Mouse (Mus musculus) neural tube, embryonic 15.5 days (tissue): ENCODE data around the gene Ube2t. TPM values are rescaled to one million over a fixed set of nuclear protein-coding genes. Genes with fewer than 3 reads are reported as not detected.

Source experiments
- ATAC-seq: fragments of 200-750 bp; cut with Nextera tagmentation; 2 replicates; pipeline ENCODE4 v1.8.0; 2017; ENCODE audit warnings: mild to moderate bottlenecking, moderate TSS enrichment, moderate library complexity; ENCODE audit not compliant: low FRiP score
- H3K27ac ChIP-seq: fragments of 300-500 bp; sonication (generic); replicated peaks from 2 replicates; pipeline ENCODE4 v1.5.1; 2015; ENCODE audit warnings: mild to moderate bottlenecking, inconsistent platforms
- H3K27me3 ChIP-seq: fragments of 300-500 bp; sonication (generic); replicated peaks from 2 replicates; pipeline ENCODE4 v1.6.1; 2015; ENCODE audit warnings: inconsistent platforms
- H3K36me3 ChIP-seq: fragments of 300-500 bp; sonication (generic); 2 replicates; pipeline ENCODE4 v1.6.1; 2015; ENCODE audit warnings: inconsistent platforms
- H3K4me1 ChIP-seq: fragments of 300-500 bp; sonication (generic); 2 replicates; pipeline ENCODE4 v1.6.1; 2015; ENCODE audit warnings: inconsistent platforms
- H3K4me2 ChIP-seq: fragments of 300-500 bp; sonication (generic); 2 replicates; pipeline ENCODE4 v1.6.1; 2015; ENCODE audit warnings: inconsistent platforms, mild to moderate bottlenecking, moderate library complexity
- H3K4me3 ChIP-seq: fragments of 300-500 bp; sonication (generic); replicated peaks from 2 replicates; pipeline ENCODE4 v1.5.1; 2015; ENCODE audit warnings: mild to moderate bottlenecking, inconsistent platforms
- H3K9ac ChIP-seq: fragments of 300-500 bp; sonication (generic); replicated peaks from 2 replicates; pipeline ENCODE4 v1.6.1; 2015; ENCODE audit warnings: mild to moderate bottlenecking, inconsistent platforms
- H3K9me3 ChIP-seq: fragments of 300-500 bp; sonication (generic); replicated peaks from 2 replicates; pipeline ENCODE4 v1.6.1; 2016; ENCODE audit warnings: inconsistent platforms
- WGBS: fragments of 180-500 bp; shearing (Covaris S2); methylation state at CpG from one replicate; pipeline ENCODE4 v1.1.7; 2015; ENCODE audit warnings: mixed read lengths; 5-methylcytosine and 5-hydroxymethylcytosine counted together
- polyA plus RNA-seq: library from polyadenylated mRNA; unstranded; fragments of >200 nt; fragmentation: Nextera tagmentation; extraction: Ambion mirVana; gene quantifications from 2 replicates; pipeline ENCODE4 v1.2.1, GENCODE M21; 2015

Ube2t gene
- polyA plus RNA-seq, 1 experiment from 2014 or later: 11.4 TPM

- H3K9ac ChIP-seq: no peak overlapping the region
- H3K4me1 ChIP-seq: peaks cover 40% of the 10 kb centered on the region
- no peak overlapping the region for H3K4me3 ChIP-seq
- WGBS: 93% methylated on average over 2 of the region's 2 CpGs
- no peaks in the 10 kb centered on the region for H3K36me3 ChIP-seq
- no peaks in the 10 kb centered on the region for H3K27me3 ChIP-seq
- no peak overlapping the region for H3K27ac ChIP-seq
- no peak for ATAC-seq
- H3K4me2 ChIP-seq: no peak overlapping the region
- H3K9me3 ChIP-seq: no peaks in the 10 kb centered on the region
These were observed 55.3 kb downstream of the Ube2t start for GRCm38 (mm10) chr1:135017656-135018015.

- Histone ChIP-seq H3K36me3 (no peaks in the 10 kb centered on the region), H3K27ac (no peak overlapping the region), H3K4me2 (peak overlapping the region; percentile 30), H3K9me3 (no peaks in the 10 kb centered on the region), H3K4me3 (no peak overlapping the region), H3K9ac (no peak overlapping the region), H3K27me3 (no peaks in the 10 kb centered on the region), H3K4me1 (peaks cover 40% of the 10 kb centered on the region)
- WGBS: 8% methylated on average over 13 of the region's 13 CpGs
- peak; percentile 58; the same call in 1 of the 2 replicates for ATAC-seq
These were observed 56.9 kb downstream of the Ube2t start for GRCm38 (mm10) chr1:135019087-135019774.

- H3K4me1 ChIP-seq: peaks cover 40% of the 10 kb centered on the region
- no peak overlapping the region for H3K9ac ChIP-seq
- no peaks in the 10 kb centered on the region for H3K27me3 ChIP-seq
- no peak overlapping the region for H3K4me2 ChIP-seq
- no peak overlapping the region for H3K27ac ChIP-seq
- WGBS: 49% methylated on average over 4 of the region's 4 CpGs
- H3K36me3 ChIP-seq: no peaks in the 10 kb centered on the region
- 0 out of 2 replicates have a peak, but pooled peaks have one; percentile 10 for ATAC-seq
- no peak overlapping the region for H3K4me3 ChIP-seq
- no peaks in the 10 kb centered on the region for H3K9me3 ChIP-seq
These were observed 57.4 kb downstream of the Ube2t start for GRCm38 (mm10) chr1:135019775-135020167.

GRCm38 (mm10) chr1:135020281-135020940 is 58.0 kb downstream of the Ube2t start:
- no peaks in the 10 kb centered on the region for H3K9me3 ChIP-seq
- no peak overlapping the region for H3K4me2 ChIP-seq
- H3K36me3 ChIP-seq: no peaks in the 10 kb centered on the region
- no peak for ATAC-seq
- no peak overlapping the region for H3K27ac ChIP-seq
- 82% methylated on average over 5 of the region's 5 CpGs for WGBS
- H3K9ac ChIP-seq: no peak overlapping the region
- peaks cover 37% of the 10 kb centered on the region for H3K4me1 ChIP-seq
- no peak overlapping the region for H3K4me3 ChIP-seq
- no peaks in the 10 kb centered on the region for H3K27me3 ChIP-seq

- 12% methylated on average over 5 of the region's 5 CpGs for WGBS
- no peaks in the 10 kb centered on the region for H3K36me3 ChIP-seq
- no peak overlapping the region for H3K4me3 ChIP-seq
- no peaks in the 10 kb centered on the region for H3K27me3 ChIP-seq
- H3K27ac ChIP-seq: no peak overlapping the region
- no peak overlapping the region for H3K9ac ChIP-seq
- H3K4me2 ChIP-seq: no peak overlapping the region
- H3K9me3 ChIP-seq: no peaks in the 10 kb centered on the region
- no peak for ATAC-seq
- peaks cover 37% of the 10 kb centered on the region for H3K4me1 ChIP-seq
These were observed 58.6 kb downstream of the Ube2t start for GRCm38 (mm10) chr1:135020970-135021369.

GRCm38 (mm10) chr1:135021936-135022335 is 59.6 kb downstream of the Ube2t start:
- 76% methylated on average over 5 of the region's 5 CpGs for WGBS
- Histone ChIP-seq H3K4me2 (no peak overlapping the region), H3K36me3 (no peaks in the 10 kb centered on the region), H3K27ac (no peak overlapping the region), H3K27me3 (no peaks in the 10 kb centered on the region), H3K9me3 (no peaks in the 10 kb centered on the region), H3K4me1 (peaks cover 37% of the 10 kb centered on the region), H3K4me3 (no peak overlapping the region), H3K9ac (no peak overlapping the region)
- ATAC-seq: no peak

GRCm38 (mm10) chr1:135023583-135023982 is 61.2 kb downstream of the Ube2t start:
- H3K9ac ChIP-seq: no peak overlapping the region
- no peak overlapping the region for H3K4me2 ChIP-seq
- ATAC-seq: no peak
- 77% methylated on average over 1 of the region's 1 CpGs for WGBS
- H3K27ac ChIP-seq: no peak overlapping the region
- H3K36me3 ChIP-seq: no peaks in the 10 kb centered on the region
- H3K27me3 ChIP-seq: no peaks in the 10 kb centered on the region
- H3K4me3 ChIP-seq: no peak overlapping the region
- H3K4me1 ChIP-seq: peaks cover 33% of the 10 kb centered on the region
- H3K9me3 ChIP-seq: no peaks in the 10 kb centered on the region

Other genes starting within 250 kb of the Ube2t start
- gene Ppp1r12b, start 6.6 kb upstream of the Ube2t start, polyA plus RNA-seq: 13.3 and 16.3 TPM in 2 replicates
- 1.6 TPM in 2 replicates for gene Lgr6, start 142.7 kb downstream of the Ube2t start, polyA plus RNA-seq
- gene Ptpn7, start 170.1 kb downstream of the Ube2t start, polyA plus RNA-seq: 0.36 and 15.5 TPM in 2 replicates
- gene Arl8a, start 184.3 kb downstream of the Ube2t start, polyA plus RNA-seq: 314 and 353 TPM in 2 replicates
- gene Gpr37l1, start 205.1 kb downstream of the Ube2t start, polyA plus RNA-seq: 1.4 and 1.7 TPM in 2 replicates